Mouse (Mus musculus) embryo, embryonic 11.5 days (tissue): ENCODE measurements at regions not wholly inside any gene's neighbourhood (a gene's known extent, or its start where the extent isn't known, plus 50 kb on each side); places are given as distances from the start of the nearest gene placed in this dataset.

Source experiments
- DNase-seq: peaks from one replicate; pipeline ENCODE4 v3.0.0-alpha.2; 2012; ENCODE audit warnings: low read depth, low spot score

- no peak for DNase-seq
Observed at GRCm38 (mm10) chr5:126019781-126020180, 488.2 kb downstream of the Tmem132b start.

DNA sequence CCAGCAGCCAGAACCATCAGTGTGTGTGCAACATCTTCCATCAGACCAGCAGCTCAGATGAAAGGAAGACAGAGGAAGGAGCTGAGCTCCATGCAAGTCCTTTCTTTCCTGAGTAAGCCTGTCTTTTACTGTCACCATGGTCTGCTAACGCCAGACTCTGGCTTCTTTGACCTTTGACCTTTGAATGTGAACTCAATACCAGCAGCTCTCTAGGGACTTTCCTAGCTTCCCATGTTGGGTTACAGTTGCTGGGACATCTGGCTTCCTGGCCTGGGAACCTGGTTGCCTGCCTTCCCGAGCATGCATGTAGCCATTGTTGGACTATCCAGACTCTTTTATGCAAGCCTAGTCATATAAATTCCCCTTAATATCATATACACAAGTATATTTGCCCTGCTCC is 492.3 kb downstream of the Tmem132b start:
- DNase-seq, result no peak

GRCm38 (mm10) chr5:126034846-126035245 is 503.3 kb downstream of the Tmem132b start:
- no peak for DNase-seq

GRCm38 (mm10) chr5:126036686-126037085 is 505.1 kb downstream of the Tmem132b start:
- no peak for DNase-seq

DNA sequence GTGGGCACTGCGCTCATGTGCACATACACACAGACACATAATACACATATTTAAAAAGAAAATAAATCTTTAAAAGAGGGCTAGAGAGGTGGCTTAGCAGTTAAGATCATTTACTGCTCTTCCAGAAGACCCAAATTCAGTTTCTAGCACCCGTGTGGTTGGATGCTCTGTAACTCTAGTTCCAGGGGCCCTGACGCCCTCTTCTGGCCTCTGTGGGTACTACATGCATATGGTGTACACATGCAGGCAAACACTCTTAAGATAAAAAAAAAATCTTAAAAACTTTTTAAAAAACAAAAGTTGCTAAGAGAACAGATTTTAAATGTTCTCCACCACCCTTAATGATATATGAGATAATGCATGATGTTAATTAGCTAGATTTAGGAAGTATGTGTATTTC is 514.2 kb downstream of the Tmem132b start:
- no peak for DNase-seq

DNA sequence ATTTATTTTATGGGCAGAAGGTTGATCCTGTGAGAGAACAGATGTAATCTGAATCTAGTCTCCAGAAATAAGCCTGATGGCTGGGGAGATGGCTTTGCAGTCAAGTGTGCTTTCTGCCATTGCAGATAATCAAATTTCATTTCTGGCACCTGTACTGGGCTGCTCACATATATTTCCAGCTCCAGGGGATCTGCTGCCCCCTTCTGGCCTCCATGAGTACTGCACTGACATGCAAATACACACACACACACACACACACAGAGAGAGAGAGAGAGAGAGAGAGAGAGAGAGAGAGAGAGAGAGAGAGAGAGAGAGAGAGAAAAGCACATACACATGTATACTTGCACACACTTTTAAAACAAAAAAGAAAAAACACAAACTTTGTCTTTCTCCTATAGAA is 532.1 kb downstream of the Tmem132b start:
- no peak for DNase-seq

DNA sequence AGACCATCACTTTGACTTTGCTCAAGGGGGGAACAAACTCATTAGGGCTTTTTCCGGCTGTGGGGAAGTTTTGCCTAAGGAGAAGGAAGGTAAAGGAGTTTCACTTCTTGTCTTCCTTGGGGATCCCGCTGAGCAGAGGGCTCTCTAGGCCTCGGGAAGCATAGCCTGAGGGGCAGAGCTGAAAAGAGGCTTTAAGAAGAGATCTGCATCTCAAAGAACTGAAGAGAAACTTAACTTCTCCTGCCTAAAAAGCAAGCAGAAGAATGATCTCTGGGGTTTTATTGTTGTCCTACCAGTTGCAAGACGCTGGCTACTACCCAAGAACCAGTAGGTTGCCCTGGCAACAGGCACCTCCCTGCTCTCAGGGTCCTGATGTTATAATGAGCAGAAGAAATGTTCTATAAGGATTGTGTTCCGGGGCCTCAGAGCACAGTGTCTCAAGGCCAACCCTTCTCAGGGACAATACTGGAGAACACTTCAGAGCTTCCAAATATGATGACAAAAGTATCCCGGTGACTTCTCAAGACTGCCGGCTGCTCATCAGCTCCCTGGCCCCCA is 547.8 kb downstream of the Tmem132b start:
- no peak for DNase-seq

DNA sequence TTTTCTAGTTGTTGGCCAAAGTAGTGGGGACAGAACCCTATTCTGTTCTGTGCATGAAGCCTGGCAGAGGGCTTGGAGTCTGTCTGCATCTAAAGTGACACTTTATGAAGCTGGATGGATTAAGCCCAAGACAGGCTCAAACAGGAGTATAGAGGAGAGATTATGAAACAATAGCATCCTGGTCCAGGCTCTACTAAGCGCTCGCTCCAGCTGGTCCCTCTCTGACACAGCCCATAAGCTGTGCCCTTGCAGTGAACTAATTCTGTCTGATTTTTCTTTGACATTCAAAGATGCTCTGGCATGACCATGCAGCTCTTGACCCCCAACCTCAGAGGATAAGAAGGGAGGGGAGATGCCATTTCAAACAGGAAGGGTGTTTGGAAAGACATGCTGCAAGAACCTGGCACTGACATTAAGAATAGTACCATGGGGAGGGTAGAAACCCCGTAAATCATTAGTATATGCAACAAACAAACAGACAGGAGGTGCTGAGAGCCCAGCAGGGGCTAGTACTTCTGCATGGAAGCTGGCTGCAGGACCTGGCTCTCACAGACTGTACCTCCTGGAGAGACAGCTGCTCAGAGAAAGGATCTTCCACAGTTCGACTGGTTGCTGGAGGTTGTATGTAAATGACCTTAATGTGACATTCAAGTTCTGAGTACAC is 556.8 kb downstream of the Tmem132b start:
- no peak for DNase-seq

GRCm38 (mm10) chr5:126093196-126093595 is 561.6 kb downstream of the Tmem132b start:
- no peak for DNase-seq

- no peak for DNase-seq
Observed at GRCm38 (mm10) chr5:126096616-126097261, 565.2 kb downstream of the Tmem132b start.

GRCm38 (mm10) chr5:126097262-126097628 is 565.7 kb downstream of the Tmem132b start:
- no peak for DNase-seq

DNA sequence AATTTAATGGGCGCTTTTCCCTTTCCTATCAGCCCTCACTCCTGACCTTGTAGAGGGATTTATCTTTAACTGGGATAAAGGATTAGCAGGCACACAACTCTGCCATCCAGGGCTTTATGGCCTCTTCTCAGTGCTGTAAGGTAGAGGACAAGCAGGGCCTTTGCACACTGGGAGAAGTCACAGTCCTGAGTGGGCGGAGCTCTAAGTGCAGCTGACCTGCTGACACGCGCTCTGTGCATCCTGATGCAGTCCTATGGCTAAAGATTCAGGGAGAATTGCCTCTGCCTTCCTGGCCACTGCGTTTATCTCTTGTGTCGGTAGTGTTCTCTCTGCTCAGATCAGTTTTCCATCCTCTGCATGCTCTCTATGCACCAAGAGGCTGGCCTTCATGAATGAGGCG is 566.9 kb downstream of the Tmem132b start:
- DNase-seq, result no peak

GRCm38 (mm10) chr5:126099931-126100330 is 568.4 kb downstream of the Tmem132b start:
- no peak for DNase-seq

- no peak for DNase-seq
Observed at GRCm38 (mm10) chr5:126104464-126104863, 572.9 kb downstream of the Tmem132b start.

GRCm38 (mm10) chr5:126104883-126105282 is 573.3 kb downstream of the Tmem132b start:
- no peak for DNase-seq

GRCm38 (mm10) chr5:126105446-126105845 is 573.9 kb downstream of the Tmem132b start:
- no peak for DNase-seq

GRCm38 (mm10) chr5:126107020-126107419 is 575.4 kb downstream of the Tmem132b start:
- no peak for DNase-seq

DNA sequence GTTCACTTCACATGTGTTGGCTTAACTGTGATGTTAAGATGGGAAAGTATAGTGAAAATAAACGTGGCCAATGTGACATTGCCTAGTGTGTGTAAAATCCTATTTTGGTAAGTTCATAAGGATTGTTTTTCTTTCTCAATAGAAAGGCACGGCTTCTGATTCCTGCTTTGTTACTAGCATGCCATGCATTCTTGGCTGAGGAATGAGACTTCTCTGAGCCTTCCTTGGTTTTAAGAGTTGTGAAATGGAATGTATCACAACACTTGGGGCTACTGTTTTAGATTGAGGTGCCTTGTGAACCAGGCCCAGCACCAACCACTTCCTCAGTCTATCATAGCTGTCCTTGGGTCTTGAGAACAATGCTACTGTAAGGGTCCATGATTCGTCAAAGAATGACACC is 577.3 kb downstream of the Tmem132b start:
- no peak for DNase-seq

GRCm38 (mm10) chr5:126117291-126117690 is 585.7 kb downstream of the Tmem132b start:
- no peak for DNase-seq

- no peak for DNase-seq
Observed at GRCm38 (mm10) chr5:126117906-126118521, 586.4 kb downstream of the Tmem132b start.

DNA sequence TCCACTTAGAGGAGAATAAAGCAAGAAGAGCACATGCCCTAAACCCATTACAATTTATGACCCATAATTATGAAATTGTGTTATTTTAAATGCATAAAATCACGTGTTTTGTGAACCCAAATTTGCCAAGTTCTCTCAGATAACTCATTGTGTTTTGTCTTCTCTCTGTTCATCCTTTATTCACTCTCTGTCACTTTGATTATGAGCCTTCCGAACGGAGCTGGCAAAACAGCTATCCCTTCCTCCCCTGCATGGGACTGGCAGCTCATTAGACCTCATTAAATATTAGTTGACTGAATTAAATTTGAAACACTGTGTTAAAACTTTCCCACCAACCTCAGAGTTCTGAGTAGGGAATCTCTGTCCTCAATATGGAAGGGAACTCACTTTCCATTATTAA is 587.2 kb downstream of the Tmem132b start:
- no peak for DNase-seq

DNA sequence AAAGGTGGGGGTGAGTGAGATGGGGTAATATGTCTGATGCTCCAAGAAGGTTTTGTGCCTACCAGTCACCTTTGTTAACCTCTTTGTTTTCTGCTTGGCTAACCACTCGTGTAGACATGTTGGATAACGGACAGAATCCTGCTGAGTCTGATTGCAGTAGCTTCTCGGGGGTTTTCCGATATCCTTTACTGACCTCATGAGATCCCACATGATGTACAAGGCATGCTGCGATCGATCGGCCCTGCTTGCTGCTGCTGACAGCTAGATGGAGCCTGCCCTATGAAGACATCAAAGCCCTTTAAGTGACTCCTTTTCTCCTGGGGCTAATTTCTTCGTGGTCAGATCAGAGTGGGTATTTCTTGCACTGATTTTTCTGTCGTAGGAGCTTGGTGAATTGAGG is 591.6 kb downstream of the Tmem132b start:
- no peak for DNase-seq

DNA sequence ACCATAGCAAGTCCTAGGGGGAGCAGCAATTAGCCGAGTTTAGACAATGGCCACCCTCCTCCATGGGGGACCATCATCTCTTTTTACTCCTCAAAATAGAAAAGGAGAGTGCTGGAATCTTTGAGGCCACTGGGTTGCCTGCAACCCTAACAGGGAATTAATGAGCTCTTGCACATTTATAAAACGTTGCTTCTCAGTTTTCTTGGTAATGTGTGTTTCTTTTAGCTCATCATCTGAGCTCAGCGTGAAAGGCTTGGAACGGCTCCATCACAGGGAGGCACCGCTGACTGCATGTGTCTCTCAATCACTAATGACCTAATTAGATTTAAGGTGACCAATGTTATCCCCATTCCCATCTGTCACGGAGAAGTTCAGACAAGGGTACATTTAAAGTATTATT is 595.9 kb downstream of the Tmem132b start:
- no peak for DNase-seq
